Mouse (Mus musculus): ENCODE data around the gene Adcy1. TPM values are rescaled to one million over a fixed set of nuclear protein-coding genes. Genes with fewer than 3 reads are reported as not detected.
"Not testable (repeated sequence)": the region's sequence is repeated elsewhere in the genome, so short reads cannot be mapped to it uniquely, and the experiment has no call there.

The Adcy1 gene
- polyA plus RNA-seq, 1 experiment from 2014 or later = 0.96 TPM

DNA sequence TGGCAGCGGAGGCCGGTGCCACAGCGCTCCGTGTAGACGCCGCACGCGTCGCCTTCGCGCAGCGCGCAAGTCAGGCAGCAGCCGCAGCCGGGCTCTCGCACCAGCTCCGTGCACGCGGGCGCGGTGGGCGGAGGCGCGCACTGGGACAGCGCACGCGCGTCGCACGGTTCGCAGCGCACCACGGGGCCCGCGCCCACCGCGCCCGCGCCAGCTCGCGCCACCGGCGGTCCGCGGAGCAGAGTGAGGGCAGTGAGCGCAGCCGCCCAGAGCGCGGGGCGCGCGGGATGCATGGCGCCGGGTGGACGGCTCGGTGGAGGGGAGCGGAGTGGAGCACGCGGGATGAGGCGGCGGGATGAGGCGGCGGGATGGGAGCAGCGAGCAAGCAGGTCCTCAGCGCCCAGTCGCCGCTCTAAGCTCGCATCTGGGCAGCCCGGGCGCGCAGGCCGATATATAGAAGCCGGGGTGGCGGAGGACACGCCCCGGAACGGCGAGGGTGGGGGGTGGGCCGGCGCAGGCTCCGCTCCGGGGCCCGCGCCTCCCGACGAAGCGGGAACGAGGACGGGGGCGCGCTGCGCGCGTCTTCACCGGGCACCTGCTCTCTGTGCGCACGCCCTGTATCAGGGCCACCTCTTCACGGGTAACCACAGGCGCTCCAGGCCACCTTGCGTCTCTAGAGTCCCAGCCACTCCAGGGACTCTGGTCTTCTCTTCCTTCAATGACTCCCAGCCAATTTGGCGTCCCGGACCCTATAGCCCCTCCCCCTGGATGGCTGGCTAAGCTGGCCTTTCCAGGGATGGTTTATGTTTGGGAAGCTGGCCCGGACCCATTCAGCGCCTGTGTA, 150.4 kb downstream of the Adcy1 start, which contains the start of gene Igfbp3:
TSS of gene Igfbp3 (minus strand) at position 423 of the 841 bp plus-strand sequence.
- under 1% methylated on average over 102 of the region's 104 CpGs for WGBS
- no peak within 1 kb of the TSS for H3K27ac ChIP-seq
- H3K9me3 ChIP-seq = no peaks in the 10 kb centered on the region

DNA sequence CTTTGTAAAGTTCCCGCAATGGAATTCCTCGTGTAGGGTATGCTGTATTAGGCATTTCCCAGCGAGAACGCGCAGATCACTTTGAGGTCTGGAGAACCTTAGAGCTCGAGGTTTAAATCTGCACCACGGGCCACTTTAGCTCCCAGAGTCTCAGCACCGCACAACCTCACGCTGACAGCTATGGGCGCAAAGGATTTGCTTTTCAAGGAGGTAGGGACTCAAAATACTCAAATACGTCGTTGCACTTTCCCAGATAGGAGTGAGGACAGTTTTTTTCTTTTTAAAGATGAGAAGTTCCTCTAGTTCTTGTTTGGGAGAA, 151.0 kb downstream of the Adcy1 start:
- Histone ChIP-seq H3K9me3 (no peaks in the 10 kb centered on the region), H3K4me1 (replicated peaks) (peaks cover 17% of the 10 kb centered on the region), H3K36me3 (no peaks in the 10 kb centered on the region), H3K9ac (no peak overlapping the region), H3K27ac (no peak overlapping the region), H3K4me2 (replicated peaks) (peak overlapping the region; percentile 96), H3K27me3 (replicated peaks) (peaks cover 34% of the 10 kb centered on the region), H3K4me3 (replicated peaks) (peak overlapping the region; percentile 58)
- no peak for ATAC-seq
- WGBS = 1% methylated on average over 12 of the region's 12 CpGs

More for the DNA sequence above, 150.4 kb downstream of the Adcy1 start, which contains the start of gene Igfbp3:
- Histone ChIP-seq H3K4me1 (replicated peaks) (peaks cover 17% of the 10 kb centered on the region), H3K27me3 (replicated peaks) (peaks cover 34% of the 10 kb centered on the region), H3K4me2 (replicated peaks) (peak within 1 kb of the TSS; percentile 96), H3K4me3 (replicated peaks) (peak within 1 kb of the TSS; percentile 58), H3K36me3 (no peaks in the 10 kb centered on the region), H3K9ac (peak within 1 kb of the TSS; percentile 40)
- ATAC-seq = peak; percentile 88

DNA sequence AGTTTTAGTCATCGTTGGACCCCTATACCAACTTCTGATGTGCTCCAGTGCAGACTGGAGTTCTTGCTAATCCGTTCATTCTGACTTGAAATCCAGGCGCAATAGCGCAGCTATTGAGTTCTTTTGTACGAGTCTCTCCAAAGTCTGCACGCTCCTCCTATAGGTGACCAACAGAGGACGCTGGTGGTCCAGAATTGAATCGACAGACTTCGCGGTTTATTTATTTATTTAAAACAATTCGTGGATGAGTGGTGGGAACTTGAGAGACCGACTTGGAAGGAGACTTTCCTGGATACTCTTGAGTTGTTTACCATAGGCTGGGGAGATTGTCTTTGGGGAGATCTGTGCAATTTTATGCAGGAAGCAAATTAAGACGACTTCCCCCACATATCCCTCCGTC, 151.5 kb downstream of the Adcy1 start:
- Histone ChIP-seq H3K9ac (no peak overlapping the region), H3K4me2 (replicated peaks) (peak overlapping the region; percentile 96; the same call in 1 of the 2 replicates), H3K36me3 (no peaks in the 10 kb centered on the region), H3K4me3 (replicated peaks) (no peak overlapping the region), H3K9me3 (no peaks in the 10 kb centered on the region), H3K27me3 (replicated peaks) (peaks cover 34% of the 10 kb centered on the region), H3K27ac (no peak overlapping the region), H3K4me1 (replicated peaks) (peaks cover 17% of the 10 kb centered on the region)
- 6% methylated on average over 14 of the region's 14 CpGs for WGBS
- no peak for ATAC-seq

DNA sequence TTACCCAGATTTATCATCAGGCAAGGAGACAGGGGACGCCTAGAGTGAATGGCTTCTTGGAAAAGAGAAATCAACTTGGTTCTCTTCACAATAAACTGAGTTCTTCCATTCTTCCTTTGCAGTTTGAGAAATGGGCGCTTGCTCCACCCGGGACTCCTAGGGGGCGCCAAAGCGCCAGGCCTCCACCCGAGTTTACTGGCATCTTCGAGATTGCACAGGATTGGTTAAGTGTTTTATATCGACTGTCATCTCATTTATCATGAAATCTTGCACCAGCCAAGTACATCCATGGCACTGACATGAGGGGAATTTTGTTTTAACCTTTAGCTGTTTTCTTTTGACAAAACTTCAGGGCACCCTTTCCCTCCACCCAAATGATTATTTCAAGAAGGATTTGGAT, 152.4 kb downstream of the Adcy1 start:
- Histone ChIP-seq H3K27me3 (replicated peaks) (peaks cover 34% of the 10 kb centered on the region), H3K4me3 (replicated peaks) (no peak overlapping the region), H3K9ac (no peak overlapping the region), H3K27ac (no peak overlapping the region), H3K9me3 (no peaks in the 10 kb centered on the region), H3K4me1 (replicated peaks) (peaks cover 17% of the 10 kb centered on the region), H3K4me2 (replicated peaks) (no peak overlapping the region), H3K36me3 (no peaks in the 10 kb centered on the region)
- no peak for ATAC-seq
- 20% methylated on average over 8 of the region's 8 CpGs for WGBS

GRCm38 (mm10) chr11:7221826-7222225, 158.5 kb downstream of the Adcy1 start:
- not testable (repeated sequence) for ATAC-seq

GRCm38 (mm10) chr11:7226200-7226599, 162.9 kb downstream of the Adcy1 start:
- H3K27ac ChIP-seq = no peak overlapping the region
- no peak overlapping the region for H3K4me3 ChIP-seq (replicated peaks)
- H3K36me3 ChIP-seq = no peaks in the 10 kb centered on the region
- no peaks in the 10 kb centered on the region for H3K27me3 ChIP-seq (replicated peaks)
- no peaks in the 10 kb centered on the region for H3K4me1 ChIP-seq (replicated peaks)
- no peak for ATAC-seq
- no peak overlapping the region for H3K4me2 ChIP-seq (replicated peaks)
- 68% methylated on average over 2 of the region's 2 CpGs for WGBS
- no peak overlapping the region for H3K9ac ChIP-seq
- H3K9me3 ChIP-seq = no peaks in the 10 kb centered on the region

More at GRCm38 (mm10) chr11:7221826-7222225, 158.5 kb downstream of the Adcy1 start:
- not testable (repeated sequence) for H3K27me3 ChIP-seq (replicated peaks); H3K27ac ChIP-seq; H3K9me3 ChIP-seq; H3K9ac ChIP-seq; H3K4me2 ChIP-seq (replicated peaks); H3K36me3 ChIP-seq; H3K4me3 ChIP-seq (replicated peaks); H3K4me1 ChIP-seq (replicated peaks)
- 76% methylated on average over 8 of the region's 8 CpGs for WGBS

- H3K4me3 ChIP-seq (replicated peaks) = no peak overlapping the region
- H3K27me3 ChIP-seq (replicated peaks) = no peaks in the 10 kb centered on the region
- no peak overlapping the region for H3K4me2 ChIP-seq (replicated peaks)
- no peak for ATAC-seq
- WGBS = 84% methylated on average over 7 of the region's 7 CpGs
- H3K9me3 ChIP-seq = no peaks in the 10 kb centered on the region
- no peak overlapping the region for H3K27ac ChIP-seq
- H3K4me1 ChIP-seq (replicated peaks) = no peaks in the 10 kb centered on the region
- H3K9ac ChIP-seq = no peak overlapping the region
- H3K36me3 ChIP-seq = no peaks in the 10 kb centered on the region
Measured at GRCm38 (mm10) chr11:7226810-7227550, 163.7 kb downstream of the Adcy1 start.

- WGBS = 74% methylated on average over 4 of the region's 4 CpGs
- Histone ChIP-seq H3K27me3 (replicated peaks) (no peaks in the 10 kb centered on the region), H3K4me3 (replicated peaks) (no peak overlapping the region), H3K4me1 (replicated peaks) (no peaks in the 10 kb centered on the region), H3K36me3 (no peaks in the 10 kb centered on the region), H3K9ac (no peak overlapping the region), H3K27ac (no peak overlapping the region), H3K9me3 (no peaks in the 10 kb centered on the region), H3K4me2 (replicated peaks) (no peak overlapping the region)
- no peak for ATAC-seq
Measured at GRCm38 (mm10) chr11:7228107-7228506, 164.8 kb downstream of the Adcy1 start.

Other genes starting within 250 kb of the Adcy1 start
- not detected in 2 replicates for gene Gm11983, start 225.8 kb upstream of the Adcy1 start, polyA plus RNA-seq (2015; fragmentation: Nextera tagmentation; extraction: Ambion mirVana)
- gene Gm11985, start 125.1 kb downstream of the Adcy1 start, polyA plus RNA-seq (2015; fragmentation: Nextera tagmentation; extraction: Ambion mirVana) = not detected in 2 replicates
- gene Igfbp1, start 134.3 kb downstream of the Adcy1 start, polyA plus RNA-seq (2015; fragmentation: Nextera tagmentation; extraction: Ambion mirVana) = 3.2 and 9.4 TPM in 2 replicates
- gene Igfbp3, start 150.4 kb downstream of the Adcy1 start, polyA plus RNA-seq (2015; fragmentation: Nextera tagmentation; extraction: Ambion mirVana) = 41.4 and 46.0 TPM in 2 replicates